Mouse (Mus musculus) macrophage (primary cell): Measurements from ENCODE around the gene Psg21. TPM values are rescaled to one million over a fixed set of nuclear protein-coding genes. Genes with fewer than 3 reads are reported as not detected.
"Not testable (repeated sequence)": the region's sequence is repeated elsewhere in the genome, so short reads cannot be mapped to it uniquely, and the experiment has no call there.

Source experiments
- H3K27ac ChIP-seq: fragments of 350-480 bp; formaldehyde crosslinking; 2 replicates; pipeline ENCODE4 v1.9.0; 2021
- H3K36me3 ChIP-seq: fragments of 350-480 bp; formaldehyde crosslinking; 2 replicates; pipeline ENCODE4 v1.9.0; 2021; ENCODE audit errors: inconsistent target
- H3K4me3 ChIP-seq: fragments of 350-480 bp; formaldehyde crosslinking; 2 replicates; pipeline ENCODE4 v1.9.0; 2021; ENCODE audit errors: inconsistent target
- H3K79me2 ChIP-seq: fragments of 350-480 bp; formaldehyde crosslinking; 2 replicates; pipeline ENCODE4 v1.9.0; 2021; ENCODE audit errors: inconsistent target
- WGBS: methylation state at CpG from one replicate; pipeline ENCODE4 v1.1.7; 2026; ENCODE audit warnings: inconsistent platforms; ENCODE audit not compliant: missing documents; 5-methylcytosine and 5-hydroxymethylcytosine counted together
- polyA plus RNA-seq: library from polyadenylated mRNA; stranded (reverse); fragments of 250-400 nt; gene quantifications from 3 replicates; pipeline ENCODE4 v1.2.4, GENCODE M21; 2018; ENCODE audit warnings: inconsistent platforms
- total RNA-seq, 78 experiments: library from RNA; depleted of rRNA; stranded (reverse); fragments of 250-400 nt; gene quantifications; 1 replicate in 9 of 78; 2 replicates in 24 of 78; 3 replicates in 43 of 78; 4 replicates in 2 of 78; pipeline ENCODE4 v1.2.4; 2018; ENCODE audit warnings: inconsistent platforms in 56 of 78

Psg21 gene
- not detected for total RNA-seq (2018; cell fraction: chromatin; rRNA removed)
- total RNA-seq (2018; cell fraction: cytosol; rRNA removed): not detected
- not detected for total RNA-seq (2018; cell fraction: nucleus; rRNA removed)
- not detected in 3 replicates for polyA plus RNA-seq

GRCm38 (mm10) chr7:18656625-18657024 is at the start of gene Psg21:
Gene Psg21, minus strand, starts transcription at chr7:18656725.
- no CpG with 5 or more reads among the region's 2 CpGs for WGBS
- not testable (repeated sequence) for H3K27ac ChIP-seq, H3K36me3 ChIP-seq, H3K4me3 ChIP-seq, H3K79me2 ChIP-seq

GRCm38 (mm10) chr7:18686085-18686484 is 29.6 kb upstream of the Psg21 start, which contains the start of gene Psg20:
Gene Psg20, minus strand, starts transcription at chr7:18686185.
- H3K27ac ChIP-seq: no peak within 1 kb of the TSS
- 70% methylated on average over 2 of the region's 2 CpGs for WGBS
- no peak within 1 kb of the TSS for H3K4me3 ChIP-seq
- no peaks in the 10 kb centered on the region for H3K36me3 ChIP-seq
- no peaks in the 10 kb centered on the region for H3K79me2 ChIP-seq

- Histone ChIP-seq H3K4me3 (no peak overlapping the region), H3K27ac (no peak overlapping the region), H3K79me2 (no peaks in the 10 kb centered on the region), H3K36me3 (no peaks in the 10 kb centered on the region)
These were observed 29.1 kb upstream of the Psg21 start for GRCm38 (mm10) chr7:18685586-18685985.

- Histone ChIP-seq H3K4me3 (no peak overlapping the region), H3K79me2 (no peaks in the 10 kb centered on the region), H3K36me3 (no peaks in the 10 kb centered on the region), H3K27ac (no peak overlapping the region)
- 51% methylated on average over 2 of the region's 2 CpGs for WGBS
These were observed 23.2 kb upstream of the Psg21 start for GRCm38 (mm10) chr7:18679772-18680171.

GRCm38 (mm10) chr7:18626921-18627320 is 29.6 kb downstream of the Psg21 start:
- H3K79me2 ChIP-seq, H3K36me3 ChIP-seq, H3K4me3 ChIP-seq, H3K27ac ChIP-seq: not testable (repeated sequence)
- WGBS: 76% methylated on average over 8 of the region's 8 CpGs

- WGBS: 100% methylated on average over 1 of the region's 2 CpGs
- H3K4me3 ChIP-seq, H3K36me3 ChIP-seq, H3K27ac ChIP-seq, H3K79me2 ChIP-seq: not testable (repeated sequence)
These were observed 40.1 kb downstream of the Psg21 start, which contains the start of gene Psg23 for GRCm38 (mm10) chr7:18616401-18616800. Gene Psg23, minus strand, starts transcription at chr7:18616501.

Other genes with a start within 250 kb of the Psg21 start
- not detected in 3 replicates for gene Psg28, start 224.7 kb downstream of the Psg21 start, polyA plus RNA-seq
- gene Psg26, start 172.5 kb downstream of the Psg21 start, polyA plus RNA-seq: not detected in 3 replicates
- gene Psg25, start 124.5 kb downstream of the Psg21 start, polyA plus RNA-seq: not detected in 3 replicates
- not detected in 3 replicates for gene Psg27, start 89.4 kb downstream of the Psg21 start, polyA plus RNA-seq
- not detected in 3 replicates for gene Psg23, start 40.2 kb downstream of the Psg21 start, polyA plus RNA-seq
- gene Psg20, start 29.5 kb upstream of the Psg21 start, polyA plus RNA-seq: not detected in 3 replicates
- gene Psg22, start 61.4 kb upstream of the Psg21 start, polyA plus RNA-seq: not detected in 3 replicates
- not detected in 3 replicates for gene Psg19, start 141.8 kb upstream of the Psg21 start, polyA plus RNA-seq
- not detected in 3 replicates for gene Psg17, start 164.9 kb upstream of the Psg21 start, polyA plus RNA-seq
- gene Mill2, start 183.2 kb upstream of the Psg21 start, polyA plus RNA-seq: 3.2 to 7.3 TPM (median 3.3 TPM) in 3 replicates
- gene Pglyrp1, start 214.6 kb upstream of the Psg21 start, polyA plus RNA-seq: 1.3 to 1.4 TPM in 2 of 3 replicates, not detected in the other